Mouse (Mus musculus) CH12.LX (cell line): ENCODE results near the gene Nsun3. TPM values are rescaled to one million over a fixed set of nuclear protein-coding genes. Genes with fewer than 3 reads are reported as not detected.

Experiments used
- DNase-seq: peaks from one replicate; pipeline ENCODE4 v3.0.0-alpha.2; 2013; ENCODE audit errors: extremely low read depth
- H3K27ac ChIP-seq: 2 replicates; pipeline ENCODE4 v1.5.1; 2012; ENCODE audit warnings: low read depth, mild to moderate bottlenecking, control low read depth, moderate library complexity; ENCODE audit not compliant: insufficient read depth
- H3K27me3 ChIP-seq: replicated peaks from 2 replicates; pipeline ENCODE3; 2012; ENCODE audit warnings: inconsistent platforms
- H3K36me3 ChIP-seq, 2 experiments: replicated peaks in 1 of 2; 2 replicates each; pipeline versions ENCODE3 to v1.6.1; 2012; ENCODE audit warnings: inconsistent platforms in 1 of 2, low read length in 1 of 2, mild to moderate bottlenecking in 1 of 2, mixed read lengths in 1 of 2, moderate library complexity in 1 of 2; ENCODE audit not compliant: control insufficient read depth in 1 of 2, insufficient read depth in 1 of 2
- H3K4me1 ChIP-seq, 2 experiments: 2 replicates each; pipeline ENCODE4 v1.6.1; 2012; ENCODE audit warnings: inconsistent platforms in 1 of 2, moderate library complexity in 1 of 2; ENCODE audit not compliant: insufficient read depth in 2 of 2, control insufficient read depth in 1 of 2
- H3K4me2 ChIP-seq: 2 replicates; pipeline ENCODE4 v1.6.1; 2012; ENCODE audit warnings: low read depth, mild to moderate bottlenecking, control low read depth; ENCODE audit not compliant: poor library complexity, insufficient read depth, severe bottlenecking
- H3K4me3 ChIP-seq, 3 experiments: fragments of 150-350 bp in 1 of 3; sonication (generic) in 1 of 3; replicated peaks in 1 of 3; 2 replicates each; pipeline versions ENCODE3 to v1.5.1; 2011 to 2012; ENCODE audit warnings: low read depth in 2 of 3, low read length in 2 of 3, mild to moderate bottlenecking in 2 of 3, moderate library complexity in 2 of 3, control low read depth in 1 of 3, improper control_type of control experiment in 1 of 3, inconsistent platforms in 1 of 3, mixed read lengths in 1 of 3; ENCODE audit not compliant: poor library complexity in 1 of 3
- H3K79me2 ChIP-seq: replicated peaks from 2 replicates; pipeline ENCODE4 v1.6.1; 2012; ENCODE audit warnings: mild to moderate bottlenecking, moderate library complexity; ENCODE audit not compliant: control insufficient read depth, poor library complexity, insufficient read depth, severe bottlenecking; ENCODE audit errors: extremely low read depth
- H3K9ac ChIP-seq: 2 replicates; pipeline ENCODE4 v1.6.1; 2012; ENCODE audit warnings: low read depth, mild to moderate bottlenecking, control low read depth, moderate library complexity; ENCODE audit not compliant: insufficient read depth
- H3K9me3 ChIP-seq: replicated peaks from 2 replicates; pipeline ENCODE3; 2012; ENCODE audit warnings: low read length, inconsistent platforms, mixed read lengths
- CHD1 ChIP-seq: IDR thresholded peaks from 2 replicates; pipeline ENCODE4 v1.6.1; 2012; ENCODE audit warnings: low read depth, low read length, improper control_type of control experiment, inconsistent platforms
- CHD2 ChIP-seq: IDR thresholded peaks from 2 replicates; pipeline ENCODE4 v1.6.1; 2011; ENCODE audit warnings: low read length, improper control_type of control experiment
- CTCF ChIP-seq, 2 experiments: IDR thresholded peaks in 1 of 2; conservative IDR thresholded peaks in 1 of 2; 2 replicates each; pipeline ENCODE4 v1.5.1; 2011 to 2012; ENCODE audit warnings: low read depth in 2 of 2, low read length in 2 of 2, improper control_type of control experiment in 1 of 2, inconsistent platforms in 1 of 2, mild to moderate bottlenecking in 1 of 2, moderate library complexity in 1 of 2
- E2F4 ChIP-seq: IDR thresholded peaks from 2 replicates; pipeline ENCODE4 v1.6.1; 2011; ENCODE audit warnings: low read depth, low read length, improper control_type of control experiment; ENCODE audit not compliant: insufficient replicate concordance
- HCFC1 ChIP-seq: IDR thresholded peaks from 2 replicates; pipeline ENCODE4 v1.6.1; 2012; ENCODE audit warnings: low read depth, mild to moderate bottlenecking, inconsistent platforms, low read length, improper control_type of control experiment
- IRF4 ChIP-seq: IDR thresholded peaks from 2 replicates; pipeline ENCODE4 v1.6.1; 2014; ENCODE audit warnings: low read depth, mild to moderate bottlenecking, inconsistent platforms, low read length, improper control_type of control experiment
- JUN ChIP-seq: IDR thresholded peaks from 2 replicates; pipeline ENCODE4 v1.6.1; 2011; ENCODE audit warnings: low read depth, mild to moderate bottlenecking, low read length, improper control_type of control experiment, moderate library complexity; ENCODE audit not compliant: insufficient read depth
- JUND ChIP-seq: conservative IDR thresholded peaks from 2 replicates; pipeline ENCODE4 v1.6.1; 2011; ENCODE audit warnings: low read depth, low read length, improper control_type of control experiment
- MAX ChIP-seq: IDR thresholded peaks from 2 replicates; pipeline ENCODE4 v1.6.1; 2011; ENCODE audit warnings: low read length, improper control_type of control experiment
- MAZ ChIP-seq: IDR thresholded peaks from 2 replicates; pipeline ENCODE4 v1.6.1; 2012; ENCODE audit warnings: low read depth, mild to moderate bottlenecking, inconsistent platforms, low read length, improper control_type of control experiment, moderate library complexity
- MEF2A ChIP-seq: IDR thresholded peaks from 2 replicates; pipeline ENCODE4 v1.6.1; 2014; ENCODE audit warnings: low read depth, mild to moderate bottlenecking, inconsistent platforms, low read length, improper control_type of control experiment, borderline replicate concordance
- MXI1 ChIP-seq: IDR thresholded peaks from 2 replicates; pipeline ENCODE4 v1.6.1; 2011; ENCODE audit warnings: mild to moderate bottlenecking, low read depth, low read length, improper control_type of control experiment
- MYC ChIP-seq: IDR thresholded peaks from 2 replicates; pipeline ENCODE4 v1.6.1; 2011; ENCODE audit warnings: low read depth, mild to moderate bottlenecking, improper control_type of control experiment, low read length
- NELFE ChIP-seq: IDR thresholded peaks from 2 replicates; pipeline ENCODE4 v1.6.1; 2011; ENCODE audit warnings: low read depth, low read length, improper control_type of control experiment
- NRF1 ChIP-seq: IDR thresholded peaks from 2 replicates; pipeline ENCODE4 v1.6.1; 2014; ENCODE audit warnings: low read depth, mild to moderate bottlenecking, inconsistent platforms, low read length, improper control_type of control experiment, moderate library complexity
- PAX5 ChIP-seq: IDR thresholded peaks from 2 replicates; pipeline ENCODE4 v1.6.1; 2012; ENCODE audit warnings: low read length, inconsistent platforms, mixed read lengths
- POLR2A ChIP-seq: IDR thresholded peaks from 2 replicates; pipeline ENCODE4 v1.6.1; 2011; ENCODE audit warnings: low read depth, mild to moderate bottlenecking, improper control_type of control experiment, low read length
- RAD21 ChIP-seq: IDR thresholded peaks from 2 replicates; pipeline ENCODE4 v1.6.1; 2011; ENCODE audit warnings: low read depth, mild to moderate bottlenecking, low read length, improper control_type of control experiment, moderate library complexity
- RCOR1 ChIP-seq: conservative IDR thresholded peaks from 2 replicates; pipeline ENCODE4 v1.6.1; 2012; ENCODE audit warnings: low read depth, mild to moderate bottlenecking, inconsistent platforms, low read length, improper control_type of control experiment
- SIN3A ChIP-seq: IDR thresholded peaks from 2 replicates; pipeline ENCODE4 v1.6.1; 2012; ENCODE audit warnings: low read length, improper control_type of control experiment, inconsistent platforms
- SMC3 ChIP-seq: IDR thresholded peaks from 2 replicates; pipeline ENCODE4 v1.6.1; 2011; ENCODE audit warnings: low read depth, low read length, improper control_type of control experiment
- TCF12 ChIP-seq: IDR thresholded peaks from 2 replicates; pipeline ENCODE4 v1.6.1; 2014; ENCODE audit warnings: low read depth, mild to moderate bottlenecking, inconsistent platforms, low read length, improper control_type of control experiment
- UBTF ChIP-seq: IDR thresholded peaks from 2 replicates; pipeline ENCODE4 v1.6.1; 2012; ENCODE audit warnings: low read depth, mild to moderate bottlenecking, inconsistent platforms, low read length, improper control_type of control experiment, moderate library complexity
- USF1 ChIP-seq: IDR thresholded peaks from 2 replicates; pipeline ENCODE4 v1.6.1; 2014; ENCODE audit warnings: low read depth, mild to moderate bottlenecking, inconsistent platforms, low read length, improper control_type of control experiment
- ZC3H11A ChIP-seq: IDR thresholded peaks from 2 replicates; pipeline ENCODE4 v1.6.1; 2012; ENCODE audit warnings: low read depth, mild to moderate bottlenecking, inconsistent platforms, low read length, improper control_type of control experiment
- ZKSCAN1 ChIP-seq: IDR thresholded peaks from 2 replicates; pipeline ENCODE4 v1.6.1; 2012; ENCODE audit warnings: low read depth, inconsistent platforms, low read length, improper control_type of control experiment, borderline replicate concordance
- dilution Hi-C: fragments of 300-500 bp; cut with MboI; formaldehyde crosslinking; loops from 2 replicates; pipeline ENCODE4 v1.14.3; 2020; ENCODE audit warnings: low sequenced_read_pairs; ENCODE audit not compliant: extremely low pct_unique_long_range_greater_than_20kb, extremely low pct_ligation_motif_present
- in situ Hi-C: fragments of 300-500 bp; cut with MboI; formaldehyde crosslinking; loops from 3 replicates; pipeline ENCODE4 v1.14.3; 2019; ENCODE audit warnings: low sequenced_read_pairs, low pct_ligation_motif_present, low pct_unique_long_range_greater_than_20kb, mixed read lengths
- polyA plus RNA-seq: library from polyadenylated mRNA; unstranded; fragments of >175 nt; gene quantifications from 2 replicates; pipeline ENCODE4 v1.2.1, GENCODE M21; 2012; ENCODE audit warnings: low read depth; ENCODE audit not compliant: insufficient read length
- total RNA-seq, 2 experiments: library from RNA; depleted of rRNA; stranded (reverse); fragments of 300-350 nt in 1 of 2; fragments of >200 nt in 1 of 2; gene quantifications; 2 replicates each; pipeline ENCODE4 v1.2.3; 2012 to 2014

Gene Nsun3
- total and polyA plus RNA-seq, 3 experiments: 8.4 to 15.3 (median 11.6) TPM

- TF ChIP-seq CHD1: 0 out of 2 replicates have a peak, but pooled peaks have one; percentile 63
- no peak for TF ChIP-seq HCFC1
- no peak for TF ChIP-seq USF1
- no peak for TF ChIP-seq POLR2A
- no peak for TF ChIP-seq ZKSCAN1
- no peak for TF ChIP-seq ZC3H11A
- TF ChIP-seq NRF1: no peak
- TF ChIP-seq PAX5: no peak
- TF ChIP-seq E2F4: no peak
- 0 out of 2 replicates have a peak, but pooled peaks have one; percentile 36 for TF ChIP-seq MYC
- 0 out of 2 replicates have a peak, but pooled peaks have one; percentile 41 for TF ChIP-seq TCF12
- no peak for TF ChIP-seq UBTF
- peak; percentile 10; the same call in 1 of the 2 replicates for TF ChIP-seq JUN
- no peak for TF ChIP-seq MAZ
- TF ChIP-seq RAD21: no peak
- no peak for TF ChIP-seq NELFE
- TF ChIP-seq SMC3: no peak
- TF ChIP-seq SIN3A: no peak; the same call in 1 of the 2 replicates
- no peak for TF ChIP-seq MEF2A
- peak; percentile 60; the same call in 1 of the 2 replicates for TF ChIP-seq JUND
- no peak; the same call in 1 of the 2 replicates for TF ChIP-seq MAX
Observed at GRCm38 (mm10) chr16:62834016-62834735, 47.6 kb upstream of the Nsun3 start (continued).

DNA sequence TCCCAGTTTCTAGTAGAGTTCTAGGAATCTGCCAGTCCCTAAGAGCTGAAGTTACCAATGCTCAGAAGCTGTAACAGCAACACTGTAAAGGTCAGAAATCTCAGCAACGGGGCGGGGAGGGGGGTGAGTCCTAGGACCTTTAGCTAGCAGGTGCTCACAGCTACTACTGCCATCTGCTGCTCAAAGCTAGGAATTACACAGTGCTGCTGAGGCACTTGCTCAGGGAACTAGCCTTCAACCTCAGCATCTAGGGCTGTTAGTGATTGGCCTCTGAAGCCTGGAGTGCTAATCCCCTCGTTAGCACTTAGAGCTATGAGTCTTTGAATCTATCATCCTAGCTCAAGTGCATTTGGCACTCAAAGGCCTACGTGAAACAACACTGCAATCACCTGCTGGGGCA is 45.9 kb upstream of the Nsun3 start:
- no peak overlapping the region for H3K9ac ChIP-seq
- H3K4me2 ChIP-seq: peak overlapping the region; percentile 0; the same call in 1 of the 2 replicates
- in situ Hi-C loops: loop anchor here (25.0 kb wide), 1 partner anchor 320 kb away; no protein-coding TSS in a partner anchor
- H3K4me1 ChIP-seq: peaks cover 10 to 34% of the 10 kb centered on the region in 2 experiments
- H3K27me3 ChIP-seq: no peaks in the 10 kb centered on the region
- H3K79me2 ChIP-seq: 0 out of 2 replicates have a peak, but pooled peaks cover 4% of the 10 kb centered on the region
- H3K36me3 ChIP-seq: peaks cover 3% of the 10 kb centered on the region in 2 experiments
- dilution Hi-C loops: no loop called here
- TF ChIP-seq MXI1: no peak
- no peak for TF ChIP-seq CHD2
- TF ChIP-seq RCOR1: no peak
- peak; percentile 24; the same call in 1 of the 2 replicates for TF ChIP-seq TCF12
- 0 out of 2 replicates have a peak, but pooled peaks have one; percentile 7 for TF ChIP-seq NRF1
- TF ChIP-seq CTCF (conservative IDR thresholded peaks at IDR 0.05 in 1 of 2, IDR thresholded peaks at IDR 0.05 in 1 of 2; ENCODE audit: low read depth in 2 of 2, low read length in 2 of 2): peak; percentile 84 to 99
- 0 out of 2 replicates have a peak, but pooled peaks have one; percentile 27 for TF ChIP-seq IRF4
- no peak for TF ChIP-seq HCFC1
- peak; percentile 70 for TF ChIP-seq RAD21
- peak; percentile 28; the same call in 1 of the 2 replicates for TF ChIP-seq NELFE
- TF ChIP-seq SMC3: peak; percentile 58
- TF ChIP-seq MEF2A: peak; percentile 44; the same call in 1 of the 2 replicates
- TF ChIP-seq MYC: no peak
- H3K27ac ChIP-seq: no peak overlapping the region
- no peaks in the 10 kb centered on the region for H3K9me3 ChIP-seq
- peak; percentile 86 for DNase-seq
- H3K4me3 ChIP-seq: no peak overlapping the region
